Mouse (Mus musculus) right cerebral cortex, adult 2 months (tissue): ENCODE results near the gene Aldh3b1.

Experiments used
- DNase-seq, 2 experiments: peaks; one replicate each; pipeline ENCODE4 v3.0.0; 2021 to 2022; ENCODE audit warnings: low spot score in 2 of 2

Gene Aldh3b1

GRCm38 (mm10) chr19:3880054-3880848 is 49.4 kb downstream of the Aldh3b1 start:
- DNase-seq, result no peak

- DNase-seq, result no peak
These were observed 54.6 kb downstream of the Aldh3b1 start for GRCm38 (mm10) chr19:3875045-3875444.

GRCm38 (mm10) chr19:3872373-3872772 is 57.2 kb downstream of the Aldh3b1 start:
- no peak for DNase-seq

GRCm38 (mm10) chr19:3871468-3871867 is 58.1 kb downstream of the Aldh3b1 start:
- DNase-seq, result no peak

- DNase-seq, result no peak
These were observed 61.3 kb downstream of the Aldh3b1 start for GRCm38 (mm10) chr19:3868290-3868689.

GRCm38 (mm10) chr19:3864960-3865359 is 64.6 kb downstream of the Aldh3b1 start:
- no peak for DNase-seq
